Mouse (Mus musculus) small intestine, adult 2 months (tissue): ENCODE results near the gene Gfral.

Experiments used
- CTCF ChIP-seq: fragments of 200-500 bp; IDR thresholded peaks from 2 replicates; pipeline ENCODE4 v1.5.1; 2012; ENCODE audit warnings: low read depth, mild to moderate bottlenecking, control low read depth, inconsistent platforms, low read length, moderate library complexity, mixed read lengths; ENCODE audit not compliant: insufficient replicate concordance, insufficient read length; ENCODE audit errors: extremely low read depth
- POLR2A ChIP-seq: fragments of 200-500 bp; IDR thresholded peaks from 2 replicates; pipeline ENCODE4 v1.6.1; 2012; ENCODE audit warnings: low read depth, mild to moderate bottlenecking, control low read depth, inconsistent platforms, low read length, moderate library complexity

GRCm38 (mm10) chr9:76230400-76230799 lies 16.9 kb upstream of the Gfral start:
- TF ChIP-seq POLR2A (no peak), CTCF (no peak)
